Mouse (Mus musculus): ENCODE measurements around the gene Atp2b4.

Gene Atp2b4

DNA sequence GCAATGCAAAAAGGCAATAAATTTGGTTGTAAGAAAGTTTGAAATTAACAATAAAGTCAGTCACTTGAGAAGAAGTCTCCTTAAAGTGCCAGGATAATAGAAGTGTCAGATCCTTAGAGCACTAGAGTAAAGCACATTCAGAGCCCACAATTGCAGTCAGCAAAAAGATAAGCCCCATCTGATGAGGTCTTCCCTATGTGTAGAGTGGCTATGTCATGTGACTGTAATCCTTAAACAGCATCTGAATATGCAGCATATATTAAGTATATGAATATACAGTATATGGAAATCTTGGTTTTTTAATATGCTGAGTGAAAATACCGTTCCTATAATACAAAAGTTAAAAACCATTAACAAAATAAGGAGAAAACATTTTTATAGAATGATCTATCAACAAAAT is 147.8 kb downstream of the Atp2b4 start:
- no peak for DNase-seq (ENCODE audit: low spot score)

DNA sequence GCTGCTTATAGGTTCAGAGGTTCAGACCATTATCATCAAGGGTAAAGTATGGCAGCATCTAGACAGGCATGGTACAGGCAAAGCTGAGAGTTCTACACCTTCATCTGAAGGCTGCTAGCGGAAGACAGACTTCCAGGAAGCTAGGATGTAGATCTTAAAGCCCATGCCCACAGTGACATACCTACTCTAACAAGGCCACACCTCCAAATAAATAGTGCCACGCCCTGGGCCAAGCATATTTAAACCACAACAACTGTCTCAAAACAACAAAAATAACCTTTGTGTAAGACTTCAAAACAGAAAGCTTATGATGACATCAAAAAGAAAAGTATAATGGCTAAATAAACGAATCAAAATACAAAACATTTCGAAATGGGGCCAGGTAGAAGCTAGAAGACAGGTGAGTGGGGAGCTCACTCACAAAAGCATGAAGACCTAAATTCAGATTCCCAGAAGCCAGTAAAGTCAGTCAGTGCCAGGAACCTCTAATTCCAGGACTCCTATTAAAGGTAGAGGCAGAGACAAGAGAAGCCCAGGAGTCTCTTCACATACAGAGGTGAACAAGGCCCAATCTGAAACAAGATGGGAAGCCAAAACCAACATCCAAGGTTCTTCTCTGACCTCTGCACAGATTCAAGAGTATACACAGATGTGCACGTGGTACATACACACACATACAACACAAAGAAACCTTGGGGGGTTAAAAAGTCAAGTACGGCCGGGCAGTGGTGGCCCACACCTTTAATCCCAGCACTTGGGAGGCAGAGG is 150.4 kb downstream of the Atp2b4 start:
- DNase-seq (ENCODE audit: low spot score): no peak
